Mouse (Mus musculus) hindbrain, embryonic 14.5 days (tissue): Measurements from ENCODE around the gene Lmna. TPM values are rescaled to one million over a fixed set of nuclear protein-coding genes. Genes with fewer than 3 reads are reported as not detected.

Source experiments
- ATAC-seq: fragments of 200-750 bp; cut with Nextera tagmentation; 2 replicates; pipeline ENCODE4 v1.8.0; 2017; ENCODE audit warnings: moderate number of reproducible peaks, mild to moderate bottlenecking, moderate TSS enrichment, moderate library complexity; ENCODE audit not compliant: low FRiP score
- DNase-seq: peaks from one replicate; pipeline ENCODE4 v3.0.0-alpha.2; 2015; ENCODE audit warnings: low spot score
- H3K27ac ChIP-seq: fragments of 300-500 bp; sonication (generic); 2 replicates; pipeline ENCODE4 v1.5.1; 2014; ENCODE audit warnings: mild to moderate bottlenecking, moderate library complexity
- H3K27me3 ChIP-seq: fragments of 300-500 bp; sonication (generic); 2 replicates; pipeline ENCODE4 v1.6.1; 2014; ENCODE audit warnings: mild to moderate bottlenecking, low read length, mixed read lengths; ENCODE audit not compliant: control insufficient read depth, insufficient read depth
- H3K36me3 ChIP-seq: fragments of 300-500 bp; sonication (generic); replicated peaks from 2 replicates; pipeline ENCODE4 v1.6.1; 2014; ENCODE audit not compliant: control insufficient read depth, insufficient read depth
- H3K4me1 ChIP-seq: fragments of 300-500 bp; sonication (generic); replicated peaks from 2 replicates; pipeline ENCODE4 v1.6.1; 2014; ENCODE audit warnings: antibody characterized with exemption, low read length, mixed read lengths; ENCODE audit not compliant: control insufficient read depth, insufficient read depth
- H3K4me2 ChIP-seq: fragments of 300-500 bp; sonication (generic); replicated peaks from 2 replicates; pipeline ENCODE4 v1.6.1; 2014; ENCODE audit warnings: mild to moderate bottlenecking, moderate library complexity
- H3K4me3 ChIP-seq: fragments of 300-500 bp; sonication (generic); replicated peaks from 2 replicates; pipeline ENCODE4 v1.5.1; 2014; ENCODE audit warnings: mild to moderate bottlenecking, low read length
- H3K9ac ChIP-seq: fragments of 300-500 bp; sonication (generic); 2 replicates; pipeline ENCODE4 v1.6.1; 2014
- H3K9me3 ChIP-seq: fragments of 300-500 bp; sonication (generic); 2 replicates; pipeline ENCODE4 v1.6.1; 2016; ENCODE audit warnings: low read length; ENCODE audit not compliant: control insufficient read depth
- whole genome bisulfite sequencing: fragments of 180-500 bp; shearing (Covaris S2); extraction: QIAGEN DNeasy Blood & Tissue Kit; methylation state at CpG from one replicate; pipeline ENCODE4 v1.1.7; 2014; 5-methylcytosine and 5-hydroxymethylcytosine counted together
- polyA plus RNA-seq: library from polyadenylated mRNA; unstranded; fragments of >200 nt; fragmentation: Nextera tagmentation; extraction: Ambion mirVana; gene quantifications from 2 replicates; pipeline ENCODE4 v1.2.1, GENCODE M21; 2014

The Lmna gene
- polyA plus RNA-seq, 1 experiment from 2014 or later: 44.3 TPM

DNA sequence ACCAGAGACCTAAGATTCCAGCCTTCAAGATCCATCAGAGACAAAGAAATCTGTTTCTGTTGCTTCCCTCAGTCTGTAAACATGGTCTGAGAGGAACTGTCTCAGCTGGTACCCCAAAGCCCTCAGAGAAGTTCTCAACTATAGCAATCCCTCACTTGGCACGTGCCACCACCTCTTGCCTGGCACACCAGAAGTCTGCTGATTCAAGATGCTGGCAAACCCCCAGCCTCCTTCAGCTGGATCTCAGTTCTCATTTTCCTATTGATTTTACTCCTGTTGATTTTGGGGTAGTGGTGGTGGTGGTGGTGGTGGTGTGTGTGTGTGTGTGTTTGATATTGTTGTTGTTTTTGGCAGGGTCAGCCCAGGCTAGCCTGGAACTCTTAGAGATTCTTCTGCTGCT, 36.2 kb downstream of the Lmna start:
- H3K36me3 ChIP-seq: no peaks in the 10 kb centered on the region
- no peak overlapping the region for H3K9ac ChIP-seq
- no peak overlapping the region for H3K4me2 ChIP-seq
- DNase-seq (no peak), ATAC-seq (no peak)
- H3K4me3 ChIP-seq: no peak overlapping the region
- no peaks in the 10 kb centered on the region for H3K4me1 ChIP-seq
- 84% methylated on average over 1 of the region's 1 CpGs for WGBS
- H3K27me3 ChIP-seq: no peaks in the 10 kb centered on the region
- no peaks in the 10 kb centered on the region for H3K9me3 ChIP-seq
- no peak overlapping the region for H3K27ac ChIP-seq

- Histone ChIP-seq H3K36me3 (no peaks in the 10 kb centered on the region), H3K27me3 (no peaks in the 10 kb centered on the region), H3K4me1 (no peaks in the 10 kb centered on the region), H3K9ac (no peak overlapping the region), H3K4me2 (no peak overlapping the region), H3K9me3 (no peaks in the 10 kb centered on the region), H3K27ac (peak overlapping the region; percentile 43), H3K4me3 (no peak overlapping the region)
- peak; percentile 38 for DNase-seq
- ATAC-seq: no peak
- WGBS: 24% methylated on average over 5 of the region's 5 CpGs
Observed at GRCm38 (mm10) chr3:88473020-88473419, 36.7 kb downstream of the Lmna start.

DNA sequence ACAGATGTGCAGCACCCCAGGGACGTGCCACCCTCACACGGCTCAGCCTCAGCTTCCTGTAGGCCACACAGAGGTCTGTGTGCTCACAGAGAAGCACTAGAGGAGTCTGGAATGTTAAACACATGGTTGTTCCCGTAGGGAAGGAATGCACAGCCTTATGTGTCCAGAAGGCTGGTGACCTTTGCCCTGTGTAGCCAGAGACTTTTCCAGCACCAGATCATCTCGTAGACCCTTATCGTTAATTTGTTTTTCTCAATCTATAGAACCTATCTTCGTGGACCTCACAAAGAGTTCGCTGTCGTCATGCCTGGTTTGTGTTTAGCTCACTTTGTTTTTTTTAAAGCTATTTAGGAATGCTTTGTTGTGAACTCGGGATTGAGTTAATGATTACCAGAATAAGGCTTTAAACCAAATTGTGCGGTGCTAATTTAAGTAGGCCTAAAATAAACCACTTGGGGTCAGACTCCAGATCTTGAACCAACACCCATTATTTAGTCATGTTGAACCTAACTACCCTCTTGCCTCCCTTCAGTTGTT, 38.7 kb downstream of the Lmna start:
- WGBS: 53% methylated on average over 10 of the region's 10 CpGs
- Histone ChIP-seq H3K4me1 (no peaks in the 10 kb centered on the region), H3K9ac (no peak overlapping the region), H3K4me3 (no peak overlapping the region), H3K27ac (no peak overlapping the region), H3K36me3 (no peaks in the 10 kb centered on the region), H3K9me3 (no peaks in the 10 kb centered on the region), H3K4me2 (no peak overlapping the region), H3K27me3 (no peaks in the 10 kb centered on the region)
- ATAC-seq (no peak), DNase-seq (no peak)

- Histone ChIP-seq H3K27me3 (no peaks in the 10 kb centered on the region), H3K4me3 (no peak overlapping the region), H3K4me2 (no peak overlapping the region), H3K27ac (no peak overlapping the region), H3K9me3 (no peaks in the 10 kb centered on the region), H3K9ac (no peak overlapping the region), H3K36me3 (no peaks in the 10 kb centered on the region), H3K4me1 (no peaks in the 10 kb centered on the region)
- ATAC-seq: no peak
- no peak for DNase-seq
- WGBS: 85% methylated on average over 2 of the region's 2 CpGs
Observed at GRCm38 (mm10) chr3:88469466-88469865, 40.3 kb downstream of the Lmna start.

GRCm38 (mm10) chr3:88467116-88467824, 42.5 kb downstream of the Lmna start:
- Histone ChIP-seq H3K9ac (no peak overlapping the region), H3K4me1 (no peaks in the 10 kb centered on the region), H3K27ac (no peak overlapping the region), H3K36me3 (no peaks in the 10 kb centered on the region), H3K4me3 (no peak overlapping the region), H3K4me2 (no peak overlapping the region), H3K27me3 (no peaks in the 10 kb centered on the region), H3K9me3 (no peaks in the 10 kb centered on the region)
- ATAC-seq (peak; percentile 78; the same call in 1 of the 2 replicates), DNase-seq (peak; percentile 96)
- WGBS: 31% methylated on average over 16 of the region's 16 CpGs

DNA sequence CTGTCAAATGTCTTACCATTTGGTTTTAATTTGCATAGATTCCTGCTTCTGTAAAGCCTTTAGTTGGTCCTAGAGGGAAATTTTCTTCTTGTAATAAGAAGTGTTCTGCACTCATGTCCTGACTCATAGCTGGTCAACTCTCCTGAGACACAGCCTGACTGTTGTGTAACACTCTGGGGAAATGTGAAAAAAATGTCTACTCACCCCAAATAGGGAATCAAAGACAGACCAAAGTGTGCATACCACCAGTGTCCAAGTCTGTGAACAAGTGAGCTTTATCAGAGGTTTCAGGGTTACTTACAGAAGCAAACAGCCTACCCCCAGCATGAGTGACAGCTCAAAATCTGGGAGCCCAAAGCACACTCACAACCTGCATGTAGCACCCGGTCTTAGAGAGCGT, 44.6 kb downstream of the Lmna start:
- H3K9ac ChIP-seq: no peak overlapping the region
- no peak overlapping the region for H3K4me3 ChIP-seq
- DNase-seq (no peak), ATAC-seq (no peak)
- no peak overlapping the region for H3K27ac ChIP-seq
- no peaks in the 10 kb centered on the region for H3K36me3 ChIP-seq
- 86% methylated on average over 2 of the region's 2 CpGs for WGBS
- H3K4me1 ChIP-seq: no peaks in the 10 kb centered on the region; the same call in 1 of the 2 replicates
- H3K27me3 ChIP-seq: no peaks in the 10 kb centered on the region
- H3K9me3 ChIP-seq: no peaks in the 10 kb centered on the region
- no peak overlapping the region for H3K4me2 ChIP-seq

DNA sequence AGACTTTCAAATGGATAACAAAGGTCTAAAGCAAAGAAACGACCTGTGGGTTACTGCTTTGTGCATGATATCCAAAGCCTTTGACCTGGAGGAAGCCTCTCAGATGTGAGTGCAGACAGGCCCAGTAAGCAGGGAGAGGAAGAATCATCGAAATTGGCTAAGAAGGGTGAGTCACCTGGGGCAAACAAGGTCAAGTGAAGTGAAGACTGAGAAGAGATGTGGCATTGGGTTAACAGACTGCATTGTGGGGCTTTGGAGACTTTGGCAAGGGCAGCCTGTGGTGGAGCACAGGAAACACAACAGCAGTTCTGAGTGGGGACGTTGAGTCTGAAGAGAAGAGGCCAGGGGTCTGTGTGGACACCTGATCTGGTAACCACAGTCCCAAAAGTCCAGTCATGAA, 45.3 kb downstream of the Lmna start:
- 53% methylated on average over 3 of the region's 3 CpGs for WGBS

DNA sequence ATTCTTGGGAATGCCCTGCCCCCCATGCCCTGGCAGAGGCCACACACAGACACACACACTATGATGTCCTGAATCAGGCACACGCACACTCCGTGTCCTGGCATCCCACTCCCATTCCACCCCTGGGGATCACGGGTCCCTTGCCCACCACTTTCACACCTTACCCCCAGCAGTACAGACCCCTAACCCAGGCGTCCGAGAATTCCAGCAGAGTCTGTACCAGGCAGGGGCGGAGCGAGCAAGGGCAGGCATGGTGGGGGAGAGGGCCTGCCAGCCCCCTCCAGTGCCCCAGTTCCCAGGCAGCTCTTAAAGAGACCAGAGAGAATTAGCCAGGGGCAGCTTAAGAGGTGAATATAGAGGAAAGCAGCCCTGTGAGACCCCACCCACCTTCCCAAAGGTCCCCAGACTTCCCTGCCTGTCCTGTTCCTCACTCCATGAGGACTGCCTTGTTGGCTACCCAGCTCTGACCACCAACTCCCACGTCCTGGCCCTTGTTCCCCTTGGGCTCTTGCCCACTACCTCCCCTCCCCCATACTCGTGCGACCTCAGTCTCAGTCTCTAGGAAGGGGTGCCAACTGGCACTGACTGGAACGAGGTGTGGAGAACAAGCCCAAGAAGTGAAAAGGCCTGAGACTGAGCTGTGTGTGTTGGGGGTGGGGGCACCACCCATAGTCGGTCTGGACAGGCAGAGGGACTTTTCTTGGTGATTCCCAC, 48.6 kb downstream of the Lmna start, which contains the start of gene Sema4a:
Gene Sema4a, minus strand, starts transcription at position 200 of the 714 bp plus-strand sequence.
- H3K4me3 ChIP-seq: no peak within 1 kb of the TSS
- H3K4me2 ChIP-seq: no peak within 1 kb of the TSS
- WGBS: 42% methylated on average over 12 of the region's 12 CpGs
- H3K9ac ChIP-seq: no peak within 1 kb of the TSS
- H3K4me1 ChIP-seq: peaks cover 22% of the 10 kb centered on the region
- H3K27ac ChIP-seq: no peak within 1 kb of the TSS
- no peaks in the 10 kb centered on the region for H3K27me3 ChIP-seq
- H3K36me3 ChIP-seq: no peaks in the 10 kb centered on the region
- no peak; the same call in 1 of the 2 replicates for ATAC-seq
- DNase-seq: no peak
- no peaks in the 10 kb centered on the region for H3K9me3 ChIP-seq

More for the DNA sequence above, 45.3 kb downstream of the Lmna start:
- no peak overlapping the region for H3K27ac ChIP-seq
- no peaks in the 10 kb centered on the region for H3K9me3 ChIP-seq
- no peaks in the 10 kb centered on the region for H3K27me3 ChIP-seq
- no peaks in the 10 kb centered on the region; the same call in 1 of the 2 replicates for H3K4me1 ChIP-seq
- H3K4me3 ChIP-seq: no peak overlapping the region
- DNase-seq: no peak
- no peak for ATAC-seq
- no peaks in the 10 kb centered on the region for H3K36me3 ChIP-seq
- no peak overlapping the region for H3K9ac ChIP-seq
- H3K4me2 ChIP-seq: no peak overlapping the region

- Histone ChIP-seq H3K27me3 (no peaks in the 10 kb centered on the region), H3K9me3 (no peaks in the 10 kb centered on the region), H3K36me3 (no peaks in the 10 kb centered on the region), H3K4me1 (peaks cover 22% of the 10 kb centered on the region), H3K4me2 (no peak overlapping the region), H3K9ac (no peak overlapping the region), H3K27ac (no peak overlapping the region), H3K4me3 (no peak overlapping the region)
- WGBS: 79% methylated on average over 5 of the region's 5 CpGs
- DNase-seq: no peak
- no peak for ATAC-seq
Observed at GRCm38 (mm10) chr3:88460029-88460428, 49.7 kb downstream of the Lmna start.
